Mouse (Mus musculus) cerebellum, adult 9-10 months (tissue): ENCODE measurements around the gene Cnbd2.

Source experiments
- DNase-seq: peaks from one replicate; pipeline ENCODE4 v3.0.0; 2022

Gene Cnbd2

GRCm38 (mm10) chr2:156311841-156312291 is 233 bp upstream of the Cnbd2 start:
- peak; percentile 46 for DNase-seq

GRCm38 (mm10) chr2:156313153-156313552 is 1.1 kb downstream of the Cnbd2 start:
- DNase-seq: peak; percentile 44

- DNase-seq: no peak
Observed at GRCm38 (mm10) chr2:156314811-156315210, 2.7 kb downstream of the Cnbd2 start.

- no peak for DNase-seq
Observed at GRCm38 (mm10) chr2:156318491-156318890, 6.4 kb downstream of the Cnbd2 start.

- no peak for DNase-seq
Observed at GRCm38 (mm10) chr2:156321538-156321937, 9.4 kb downstream of the Cnbd2 start.

- DNase-seq: no peak
Observed at GRCm38 (mm10) chr2:156324116-156324588, 12.1 kb downstream of the Cnbd2 start.

GRCm38 (mm10) chr2:156324681-156325080 is 12.6 kb downstream of the Cnbd2 start:
- no peak for DNase-seq

- no peak for DNase-seq
Observed at GRCm38 (mm10) chr2:156330681-156331080, 18.6 kb downstream of the Cnbd2 start.

GRCm38 (mm10) chr2:156331446-156331965 is 19.4 kb downstream of the Cnbd2 start:
- no peak for DNase-seq

GRCm38 (mm10) chr2:156340078-156340477 is 28.0 kb downstream of the Cnbd2 start:
- no peak for DNase-seq

- DNase-seq: peak; percentile 36
Observed at GRCm38 (mm10) chr2:156344775-156345532, 32.9 kb downstream of the Cnbd2 start.

GRCm38 (mm10) chr2:156348812-156349211 is 36.7 kb downstream of the Cnbd2 start:
- no peak for DNase-seq

- no peak for DNase-seq
Observed at GRCm38 (mm10) chr2:156349286-156349848, 37.3 kb downstream of the Cnbd2 start.

GRCm38 (mm10) chr2:156351243-156351642 is 39.1 kb downstream of the Cnbd2 start:
- no peak for DNase-seq

- no peak for DNase-seq
Observed at GRCm38 (mm10) chr2:156352413-156353165, 40.5 kb downstream of the Cnbd2 start.

GRCm38 (mm10) chr2:156353265-156353692 is 41.2 kb downstream of the Cnbd2 start:
- no peak for DNase-seq

GRCm38 (mm10) chr2:156356031-156356430 is 43.9 kb downstream of the Cnbd2 start:
- peak; percentile 34 for DNase-seq

GRCm38 (mm10) chr2:156368465-156368864 is 56.4 kb downstream of the Cnbd2 start:
- no peak for DNase-seq

- no peak for DNase-seq
Observed at GRCm38 (mm10) chr2:156370896-156371295, 58.8 kb downstream of the Cnbd2 start.

- DNase-seq: no peak
Observed at GRCm38 (mm10) chr2:156376956-156377355, 64.9 kb downstream of the Cnbd2 start.

GRCm38 (mm10) chr2:156379929-156380328 is 67.8 kb downstream of the Cnbd2 start:
- no peak for DNase-seq

GRCm38 (mm10) chr2:156381350-156381749 is 69.3 kb downstream of the Cnbd2 start:
- no peak for DNase-seq

GRCm38 (mm10) chr2:156392461-156393154 is 80.5 kb downstream of the Cnbd2 start:
- DNase-seq: peak; percentile 74
